Mouse (Mus musculus) testis, postnatal 14 days (tissue): ENCODE data around the gene Trim28.

Source experiments
- DNase-seq: peaks from one replicate; pipeline ENCODE4 v3.0.0; 2021; ENCODE audit warnings: low spot score

The Trim28 gene

DNA sequence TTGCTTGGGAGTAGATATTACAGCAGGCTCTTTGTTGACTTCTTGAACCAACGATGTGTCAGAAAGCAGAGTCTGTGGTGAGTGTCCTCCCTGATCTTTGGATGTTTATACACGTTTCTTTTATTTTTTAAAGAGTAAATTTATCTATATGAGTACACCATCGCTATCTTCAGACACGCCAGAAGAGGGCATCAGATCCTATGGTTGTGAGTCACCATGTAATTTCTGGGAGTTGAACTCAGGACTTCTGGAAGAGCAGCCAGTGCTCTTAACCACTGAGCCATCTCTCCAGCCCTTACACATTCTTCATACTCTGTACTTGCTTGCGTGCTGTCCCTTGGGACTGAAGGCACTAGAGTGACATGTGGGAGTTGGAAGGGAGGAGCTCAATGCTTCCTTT is 73.4 kb downstream of the Trim28 start:
- no peak for DNase-seq
